Mouse (Mus musculus): ENCODE data around the gene Rtf2. TPM values are rescaled to one million over a fixed set of nuclear protein-coding genes. Genes with fewer than 3 reads are reported as not detected.
A peak's percentile ranks its signal among the peaks of the same experiment; 100 is the strongest.

Rtf2 gene
- polyA plus RNA-seq, 1 experiment from 2014 or later, result 69.8 TPM

- 82% methylated on average over 16 of the region's 16 CpGs for WGBS
- no peak overlapping the region for H3K27ac ChIP-seq (ENCODE audit: low read length)
- H3K9ac ChIP-seq (ENCODE audit: low read length), result no peak overlapping the region
- 0 out of 2 replicates have a peak, but pooled peaks cover 4% of the 10 kb centered on the region for H3K4me1 ChIP-seq (ENCODE audit: control insufficient read depth, insufficient read depth, low read length)
- H3K27me3 ChIP-seq (ENCODE audit: control insufficient read depth, insufficient read depth, low read length), result no peaks in the 10 kb centered on the region
- H3K36me3 ChIP-seq (ENCODE audit: control insufficient read depth, insufficient read depth, low read length), result no peaks in the 10 kb centered on the region
- no peak overlapping the region for H3K4me2 ChIP-seq (ENCODE audit: low read depth, low read length)
- H3K9me3 ChIP-seq (replicated peaks; ENCODE audit: control insufficient read depth, low read length), result no peaks in the 10 kb centered on the region
- H3K4me3 ChIP-seq (replicated peaks; ENCODE audit: low read length), result no peak overlapping the region
- no peak for ATAC-seq (ENCODE audit: insufficient read depth, low FRiP score)
Measured at GRCm38 (mm10) chr2:172481654-172482385, 41.5 kb downstream of the Rtf2 start.

- WGBS, result 88% methylated on average over 14 of the region's 14 CpGs
Measured at GRCm38 (mm10) chr2:172483766-172484413, 43.5 kb downstream of the Rtf2 start.

GRCm38 (mm10) chr2:172484696-172485370 lies 44.5 kb downstream of the Rtf2 start:
- Histone ChIP-seq H3K36me3 (ENCODE audit: control insufficient read depth, insufficient read depth, low read length) (no peaks in the 10 kb centered on the region), H3K4me3 (replicated peaks; ENCODE audit: low read length) (no peak overlapping the region), H3K4me2 (ENCODE audit: low read depth, low read length) (no peak overlapping the region), H3K27ac (ENCODE audit: low read length) (peak overlapping the region; percentile 6; the same call in 1 of the 2 replicates), H3K9ac (ENCODE audit: low read length) (no peak overlapping the region), H3K4me1 (ENCODE audit: control insufficient read depth, insufficient read depth, low read length) (0 out of 2 replicates have a peak, but pooled peaks cover 4% of the 10 kb centered on the region), H3K27me3 (ENCODE audit: control insufficient read depth, insufficient read depth, low read length) (no peaks in the 10 kb centered on the region), H3K9me3 (replicated peaks; ENCODE audit: control insufficient read depth, low read length) (no peaks in the 10 kb centered on the region)
- 25% methylated on average over 12 of the region's 12 CpGs for WGBS
- no peak for ATAC-seq (ENCODE audit: insufficient read depth, low FRiP score)

More at GRCm38 (mm10) chr2:172483766-172484413, 43.5 kb downstream of the Rtf2 start:
- no peak overlapping the region for H3K9ac ChIP-seq (ENCODE audit: low read length)
- H3K4me1 ChIP-seq (ENCODE audit: control insufficient read depth, insufficient read depth, low read length), result 0 out of 2 replicates have a peak, but pooled peaks cover 4% of the 10 kb centered on the region
- no peaks in the 10 kb centered on the region for H3K36me3 ChIP-seq (ENCODE audit: control insufficient read depth, insufficient read depth, low read length)
- no peak overlapping the region for H3K4me2 ChIP-seq (ENCODE audit: low read depth, low read length)
- no peak overlapping the region for H3K27ac ChIP-seq (ENCODE audit: low read length)
- no peaks in the 10 kb centered on the region for H3K9me3 ChIP-seq (replicated peaks; ENCODE audit: control insufficient read depth, low read length)
- H3K4me3 ChIP-seq (replicated peaks; ENCODE audit: low read length), result no peak overlapping the region
- no peak for ATAC-seq (ENCODE audit: insufficient read depth, low FRiP score)
- H3K27me3 ChIP-seq (ENCODE audit: control insufficient read depth, insufficient read depth, low read length), result no peaks in the 10 kb centered on the region

DNA sequence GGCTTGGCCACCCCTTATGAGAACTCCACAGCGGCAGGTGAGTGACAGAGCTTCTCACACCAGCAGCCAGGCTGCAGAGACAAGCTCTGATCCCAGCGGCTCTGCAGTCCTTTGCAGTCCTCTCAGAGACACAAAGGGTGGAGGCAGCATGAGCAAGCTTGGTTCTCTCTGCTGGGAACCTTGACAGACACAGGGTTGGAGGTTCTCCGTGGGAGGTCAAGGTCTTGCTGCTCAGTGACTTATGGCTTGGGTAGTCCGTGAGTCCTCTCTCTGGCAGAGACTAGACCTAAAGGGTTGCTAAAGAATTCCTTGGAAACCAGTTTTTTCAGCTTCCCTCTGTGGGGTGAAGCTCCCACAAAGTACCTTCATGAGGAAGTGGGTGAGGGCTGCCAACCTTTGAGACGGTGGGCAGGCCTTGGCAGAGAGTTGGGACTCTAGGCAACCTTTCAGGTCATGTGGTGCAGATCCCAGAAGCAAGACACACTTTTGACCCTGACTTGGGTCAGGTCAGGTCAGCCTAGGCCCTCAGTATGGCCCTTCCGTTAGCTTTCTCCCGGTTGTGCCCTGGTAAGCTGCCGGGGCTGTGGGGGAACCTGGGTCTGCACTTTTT lies 56.5 kb downstream of the Rtf2 start:
- Histone ChIP-seq H3K4me1 (ENCODE audit: control insufficient read depth, insufficient read depth, low read length) (no peaks in the 10 kb centered on the region), H3K36me3 (ENCODE audit: control insufficient read depth, insufficient read depth, low read length) (no peaks in the 10 kb centered on the region), H3K4me3 (replicated peaks; ENCODE audit: low read length) (no peak overlapping the region), H3K27me3 (ENCODE audit: control insufficient read depth, insufficient read depth, low read length) (no peaks in the 10 kb centered on the region), H3K9ac (ENCODE audit: low read length) (no peak overlapping the region), H3K4me2 (ENCODE audit: low read depth, low read length) (no peak overlapping the region), H3K9me3 (replicated peaks; ENCODE audit: control insufficient read depth, low read length) (no peaks in the 10 kb centered on the region), H3K27ac (ENCODE audit: low read length) (no peak overlapping the region)
- 68% methylated on average over 8 of the region's 8 CpGs for WGBS
- ATAC-seq (ENCODE audit: insufficient read depth, low FRiP score), result no peak

GRCm38 (mm10) chr2:172498823-172499222 lies 58.5 kb downstream of the Rtf2 start:
- H3K9me3 ChIP-seq (replicated peaks; ENCODE audit: control insufficient read depth, low read length), result no peaks in the 10 kb centered on the region
- H3K4me1 ChIP-seq (ENCODE audit: control insufficient read depth, insufficient read depth, low read length), result no peaks in the 10 kb centered on the region
- H3K27ac ChIP-seq (ENCODE audit: low read length), result no peak overlapping the region
- no peak overlapping the region for H3K4me3 ChIP-seq (replicated peaks; ENCODE audit: low read length)
- no peak for ATAC-seq (ENCODE audit: insufficient read depth, low FRiP score)
- no peaks in the 10 kb centered on the region for H3K27me3 ChIP-seq (ENCODE audit: control insufficient read depth, insufficient read depth, low read length)
- no peaks in the 10 kb centered on the region for H3K36me3 ChIP-seq (ENCODE audit: control insufficient read depth, insufficient read depth, low read length)
- 47% methylated on average over 3 of the region's 3 CpGs for WGBS
- H3K9ac ChIP-seq (ENCODE audit: low read length), result no peak overlapping the region
- H3K4me2 ChIP-seq (ENCODE audit: low read depth, low read length), result no peak overlapping the region

DNA sequence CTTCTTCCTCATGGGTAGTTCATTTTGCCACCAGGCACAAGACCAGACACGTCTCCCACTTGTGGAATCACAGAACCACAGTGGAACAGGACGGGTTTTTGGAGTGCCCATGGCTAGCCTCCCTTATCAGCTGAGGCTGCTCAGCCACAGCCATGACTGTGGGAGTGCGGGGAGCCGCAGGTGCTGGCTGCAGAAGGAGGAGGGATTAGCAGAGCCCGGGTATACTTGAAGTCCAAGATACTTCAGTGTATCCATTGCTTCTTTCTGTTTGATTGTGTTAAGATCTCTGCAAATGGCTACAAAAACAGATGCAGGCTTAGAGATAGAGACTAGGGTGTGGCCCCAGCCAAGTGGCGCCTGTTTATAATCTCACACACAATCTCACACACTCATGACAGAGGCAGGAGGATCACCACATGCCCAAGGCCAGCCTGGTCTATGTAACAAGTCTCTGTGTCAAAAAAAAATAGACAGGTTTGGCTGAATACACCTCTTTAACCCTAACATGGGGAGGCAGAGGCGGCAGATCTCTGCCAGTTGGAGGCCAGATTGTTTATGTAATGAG lies 60.5 kb downstream of the Rtf2 start:
- no peaks in the 10 kb centered on the region for H3K36me3 ChIP-seq (ENCODE audit: control insufficient read depth, insufficient read depth, low read length)
- ATAC-seq (ENCODE audit: insufficient read depth, low FRiP score), result no peak
- H3K27ac ChIP-seq (ENCODE audit: low read length), result no peak overlapping the region
- H3K4me1 ChIP-seq (ENCODE audit: control insufficient read depth, insufficient read depth, low read length), result no peaks in the 10 kb centered on the region
- no peak overlapping the region for H3K4me2 ChIP-seq (ENCODE audit: low read depth, low read length)
- H3K4me3 ChIP-seq (replicated peaks; ENCODE audit: low read length), result no peak overlapping the region
- no peaks in the 10 kb centered on the region for H3K9me3 ChIP-seq (replicated peaks; ENCODE audit: control insufficient read depth, low read length)
- 31% methylated on average over 7 of the region's 7 CpGs for WGBS
- no peak overlapping the region for H3K9ac ChIP-seq (ENCODE audit: low read length)
- H3K27me3 ChIP-seq (ENCODE audit: control insufficient read depth, insufficient read depth, low read length), result no peaks in the 10 kb centered on the region

DNA sequence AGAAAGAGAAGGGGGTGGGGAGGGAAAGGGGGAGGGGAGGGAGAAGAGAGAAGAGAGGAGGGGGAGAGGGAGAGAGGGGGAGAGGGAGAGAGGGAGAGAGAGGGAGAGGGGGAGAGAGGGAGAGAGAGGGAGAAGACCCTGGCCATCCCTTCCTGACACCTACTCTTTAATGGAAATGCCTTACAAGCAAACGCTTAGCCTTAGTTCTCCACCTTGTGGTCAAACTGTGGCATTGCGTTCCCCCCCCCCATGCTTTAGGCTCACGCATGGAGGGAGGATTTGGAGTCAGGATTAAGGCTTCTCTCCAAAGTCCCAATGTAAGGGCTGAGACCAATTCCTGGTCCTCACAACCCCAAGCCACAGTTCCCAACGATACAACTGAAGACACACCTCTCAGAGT lies 61.0 kb downstream of the Rtf2 start:
- Histone ChIP-seq H3K27ac (ENCODE audit: low read length) (no peak overlapping the region), H3K36me3 (ENCODE audit: control insufficient read depth, insufficient read depth, low read length) (no peaks in the 10 kb centered on the region), H3K27me3 (ENCODE audit: control insufficient read depth, insufficient read depth, low read length) (no peaks in the 10 kb centered on the region), H3K9ac (ENCODE audit: low read length) (no peak overlapping the region), H3K4me2 (ENCODE audit: low read depth, low read length) (no peak overlapping the region), H3K4me3 (replicated peaks; ENCODE audit: low read length) (no peak overlapping the region), H3K9me3 (replicated peaks; ENCODE audit: control insufficient read depth, low read length) (no peaks in the 10 kb centered on the region), H3K4me1 (ENCODE audit: control insufficient read depth, insufficient read depth, low read length) (no peaks in the 10 kb centered on the region)
- ATAC-seq (ENCODE audit: insufficient read depth, low FRiP score), result no peak
- 7% methylated on average over 4 of the region's 4 CpGs for WGBS

DNA sequence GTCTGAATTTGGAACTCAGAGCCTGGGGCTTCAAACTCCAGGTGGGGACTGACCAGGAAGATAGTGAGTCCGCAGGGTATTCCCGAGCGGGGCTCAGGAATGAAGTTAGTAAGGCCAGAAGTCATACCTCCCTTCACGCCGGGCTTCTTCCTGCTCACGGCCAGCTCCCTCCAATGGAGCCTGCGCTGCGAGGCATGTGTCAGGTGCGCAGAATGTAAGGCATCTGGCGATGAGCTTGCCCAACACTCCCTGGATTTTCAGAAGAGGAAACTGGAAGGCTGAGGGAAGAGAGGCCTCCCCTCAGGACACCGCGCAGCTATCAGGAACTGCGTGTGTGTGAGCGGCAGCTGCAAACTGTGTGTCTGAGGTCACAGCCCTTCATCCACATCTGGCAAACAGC lies 61.8 kb downstream of the Rtf2 start:
- Histone ChIP-seq H3K4me3 (replicated peaks; ENCODE audit: low read length) (no peak overlapping the region), H3K27ac (ENCODE audit: low read length) (no peak overlapping the region), H3K27me3 (ENCODE audit: control insufficient read depth, insufficient read depth, low read length) (no peaks in the 10 kb centered on the region), H3K4me1 (ENCODE audit: control insufficient read depth, insufficient read depth, low read length) (no peaks in the 10 kb centered on the region), H3K4me2 (ENCODE audit: low read depth, low read length) (no peak overlapping the region), H3K9me3 (replicated peaks; ENCODE audit: control insufficient read depth, low read length) (no peaks in the 10 kb centered on the region), H3K36me3 (ENCODE audit: control insufficient read depth, insufficient read depth, low read length) (no peaks in the 10 kb centered on the region), H3K9ac (ENCODE audit: low read length) (no peak overlapping the region)
- ATAC-seq (ENCODE audit: insufficient read depth, low FRiP score), result no peak
- WGBS, result 59% methylated on average over 14 of the region's 14 CpGs

Measured in stomach, embryonic 16.5 days (tissue).